Mouse (Mus musculus) embryo, embryonic 10 days (tissue): ENCODE measurements around the gene Fam172a.
A peak's percentile ranks its signal among the peaks of the same experiment; 100 is the strongest.

Experiments used
- DNase-seq: peaks from one replicate; pipeline ENCODE4 v3.0.0-alpha.2; 2015; ENCODE audit warnings: low spot score

Fam172a gene

GRCm38 (mm10) chr13:77976248-77976647 lies 274.4 kb downstream of the Fam172a start:
- DNase-seq, result no peak

- no peak for DNase-seq
Observed at GRCm38 (mm10) chr13:77977121-77977520, 275.3 kb downstream of the Fam172a start.

- peak; percentile 66 for DNase-seq
Observed at GRCm38 (mm10) chr13:77982105-77982851, 280.4 kb downstream of the Fam172a start.

- no peak for DNase-seq
Observed at GRCm38 (mm10) chr13:77982852-77983202, 281.0 kb downstream of the Fam172a start.

- DNase-seq, result no peak
Observed at GRCm38 (mm10) chr13:77991189-77991886, 289.5 kb downstream of the Fam172a start.

- DNase-seq, result no peak
Observed at GRCm38 (mm10) chr13:78004649-78005048, 302.8 kb downstream of the Fam172a start.

- peak; percentile 47 for DNase-seq
Observed at GRCm38 (mm10) chr13:78005344-78005743, 303.5 kb downstream of the Fam172a start.

- no peak for DNase-seq
Observed at GRCm38 (mm10) chr13:78010176-78010575, 308.3 kb downstream of the Fam172a start.

GRCm38 (mm10) chr13:78024683-78025294 lies 323.0 kb downstream of the Fam172a start, which contains the start of gene Pou5f2:
TSS of gene Pou5f2 (plus strand) at chr13:78024902.
- DNase-seq, result peak; percentile 21

GRCm38 (mm10) chr13:78032821-78033220 lies 331.0 kb downstream of the Fam172a start:
- no peak for DNase-seq

- no peak for DNase-seq
Observed at GRCm38 (mm10) chr13:78037203-78037602, 335.4 kb downstream of the Fam172a start.

GRCm38 (mm10) chr13:78043203-78043602 lies 341.4 kb downstream of the Fam172a start:
- no peak for DNase-seq

- peak; percentile 57 for DNase-seq
Observed at GRCm38 (mm10) chr13:78045116-78045515, 343.3 kb downstream of the Fam172a start.

GRCm38 (mm10) chr13:78087751-78088150 lies 385.9 kb downstream of the Fam172a start:
- no peak for DNase-seq

- DNase-seq, result no peak
Observed at GRCm38 (mm10) chr13:78090701-78091100, 388.9 kb downstream of the Fam172a start.

GRCm38 (mm10) chr13:78091949-78092348 lies 390.1 kb downstream of the Fam172a start:
- peak; percentile 6 for DNase-seq

- DNase-seq, result no peak
Observed at GRCm38 (mm10) chr13:78094352-78094751, 392.5 kb downstream of the Fam172a start.

- DNase-seq, result no peak
Observed at GRCm38 (mm10) chr13:78095071-78095973, 393.5 kb downstream of the Fam172a start.

- DNase-seq, result no peak
Observed at GRCm38 (mm10) chr13:78098858-78099445, 397.1 kb downstream of the Fam172a start.

- DNase-seq, result no peak
Observed at GRCm38 (mm10) chr13:78099746-78100530, 398.1 kb downstream of the Fam172a start.

- DNase-seq, result no peak
Observed at GRCm38 (mm10) chr13:78100664-78101063, 398.8 kb downstream of the Fam172a start.
